Mouse (Mus musculus) hindbrain, embryonic 11.5 days (tissue): ENCODE results near the gene Ablim2. TPM values are rescaled to one million over a fixed set of nuclear protein-coding genes. Genes with fewer than 3 reads are reported as not detected.

Source experiments
- ATAC-seq: fragments of 200-750 bp; cut with Nextera tagmentation; 2 replicates; pipeline ENCODE4 v1.8.0; 2017; ENCODE audit warnings: mild to moderate bottlenecking, moderate TSS enrichment, moderate library complexity; ENCODE audit not compliant: low FRiP score
- DNase-seq: peaks from one replicate; pipeline ENCODE4 v3.0.0-alpha.2; 2015; ENCODE audit warnings: low spot score
- H3K27ac ChIP-seq: fragments of 300-500 bp; sonication (generic); 2 replicates; pipeline ENCODE4 v1.5.1; 2014; ENCODE audit warnings: mild to moderate bottlenecking, low read depth, low read length
- H3K27me3 ChIP-seq: fragments of 300-500 bp; sonication (generic); 2 replicates; pipeline ENCODE4 v1.6.1; 2014; ENCODE audit warnings: mild to moderate bottlenecking, low read length, moderate library complexity, mixed read lengths; ENCODE audit not compliant: control insufficient read depth, insufficient read depth
- H3K36me3 ChIP-seq: fragments of 300-500 bp; sonication (generic); 2 replicates; pipeline ENCODE4 v1.6.1; 2014; ENCODE audit warnings: mild to moderate bottlenecking, low read length, moderate library complexity, mixed read lengths; ENCODE audit not compliant: control insufficient read depth, insufficient read depth
- H3K4me1 ChIP-seq: fragments of 300-500 bp; sonication (generic); replicated peaks from 2 replicates; pipeline ENCODE4 v1.6.1; 2014; ENCODE audit warnings: low read length, mixed read lengths; ENCODE audit not compliant: control insufficient read depth, insufficient read depth
- H3K4me2 ChIP-seq: fragments of 300-500 bp; sonication (generic); replicated peaks from 2 replicates; pipeline ENCODE4 v1.6.1; 2014; ENCODE audit warnings: mild to moderate bottlenecking, low read depth, low read length
- H3K4me3 ChIP-seq: fragments of 300-500 bp; sonication (generic); 2 replicates; pipeline ENCODE4 v1.5.1; 2014; ENCODE audit warnings: low read depth, low read length
- H3K9ac ChIP-seq: fragments of 300-500 bp; sonication (generic); 2 replicates; pipeline ENCODE4 v1.6.1; 2014; ENCODE audit warnings: low read depth, low read length
- H3K9me3 ChIP-seq: fragments of 300-500 bp; sonication (generic); 2 replicates; pipeline ENCODE4 v1.6.1; 2016; ENCODE audit warnings: low read length; ENCODE audit not compliant: control insufficient read depth
- WGBS: fragments of 180-500 bp; shearing (Covaris S2); extraction: QIAGEN DNeasy Blood & Tissue Kit; methylation state at CpG from one replicate; pipeline ENCODE4 v1.1.7; 2014; 5-methylcytosine and 5-hydroxymethylcytosine counted together
- polyA plus RNA-seq: library from polyadenylated mRNA; unstranded; fragments of >200 nt; fragmentation: Nextera tagmentation; extraction: Ambion mirVana; gene quantifications from 2 replicates; pipeline ENCODE4 v1.2.1, GENCODE M21; 2014

The Ablim2 gene
- polyA plus RNA-seq, 1 experiment from 2014 or later, result 0.60 TPM

- peaks cover 25% of the 10 kb centered on the region for H3K27me3 ChIP-seq
- WGBS, result 72% methylated on average over 4 of the region's 4 CpGs
- no peak for ATAC-seq
Measured at GRCm38 (mm10) chr5:35756020-35756419, 1.7 kb upstream of the Ablim2 start.

GRCm38 (mm10) chr5:35756997-35757638, 562 bp upstream of the Ablim2 start:
- no peaks in the 10 kb centered on the region for H3K9me3 ChIP-seq
- no peaks in the 10 kb centered on the region for H3K36me3 ChIP-seq
- no peak overlapping the region; the same call in 1 of the 2 replicates for H3K9ac ChIP-seq
- H3K27me3 ChIP-seq, result peaks cover 25% of the 10 kb centered on the region
- no peak overlapping the region for H3K27ac ChIP-seq
- peak overlapping the region; percentile 98 for H3K4me2 ChIP-seq
- DNase-seq (peak; percentile 35), ATAC-seq (peak; percentile 56)
- H3K4me1 ChIP-seq, result no peaks in the 10 kb centered on the region; the same call in 1 of the 2 replicates
- H3K4me3 ChIP-seq, result peak overlapping the region; percentile 51
- 10% methylated on average over 26 of the region's 26 CpGs for WGBS

More at GRCm38 (mm10) chr5:35756020-35756419, 1.7 kb upstream of the Ablim2 start:
- no peaks in the 10 kb centered on the region for H3K36me3 ChIP-seq
- H3K9ac ChIP-seq, result no peak overlapping the region
- no peaks in the 10 kb centered on the region; the same call in 1 of the 2 replicates for H3K4me1 ChIP-seq
- no peak overlapping the region for H3K4me2 ChIP-seq
- no peak for DNase-seq
- H3K9me3 ChIP-seq, result no peaks in the 10 kb centered on the region
- no peak overlapping the region for H3K4me3 ChIP-seq
- H3K27ac ChIP-seq, result no peak overlapping the region

- H3K4me3 ChIP-seq, result peak overlapping the region; percentile 51
- no peak for DNase-seq
- H3K27ac ChIP-seq, result no peak overlapping the region
Measured at GRCm38 (mm10) chr5:35758081-35759053, 687 bp downstream of the Ablim2 start.

GRCm38 (mm10) chr5:35761323-35761722, 3.6 kb downstream of the Ablim2 start:
- Histone ChIP-seq H3K4me2 (no peak overlapping the region), H3K27ac (no peak overlapping the region), H3K36me3 (no peaks in the 10 kb centered on the region), H3K9ac (no peak overlapping the region), H3K9me3 (no peaks in the 10 kb centered on the region), H3K27me3 (peaks cover 25% of the 10 kb centered on the region), H3K4me1 (no peaks in the 10 kb centered on the region), H3K4me3 (no peak overlapping the region)
- ATAC-seq (no peak), DNase-seq (no peak)
- 72% methylated on average over 5 of the region's 5 CpGs for WGBS

More at GRCm38 (mm10) chr5:35758081-35759053, 687 bp downstream of the Ablim2 start:
- WGBS, result 2% methylated on average over 40 of the region's 40 CpGs
- Histone ChIP-seq H3K36me3 (no peaks in the 10 kb centered on the region), H3K27me3 (peaks cover 25% of the 10 kb centered on the region), H3K9ac (peak overlapping the region; percentile 60), H3K4me1 (no peaks in the 10 kb centered on the region; the same call in 1 of the 2 replicates), H3K9me3 (no peaks in the 10 kb centered on the region), H3K4me2 (peak overlapping the region; percentile 98)
- no peak; the same call in 1 of the 2 replicates for ATAC-seq

GRCm38 (mm10) chr5:35762388-35762787, 4.7 kb downstream of the Ablim2 start:
- Histone ChIP-seq H3K9ac (no peak overlapping the region), H3K4me3 (no peak overlapping the region), H3K4me2 (no peak overlapping the region), H3K4me1 (no peaks in the 10 kb centered on the region), H3K27ac (no peak overlapping the region), H3K9me3 (no peaks in the 10 kb centered on the region), H3K36me3 (no peaks in the 10 kb centered on the region), H3K27me3 (peaks cover 25% of the 10 kb centered on the region)
- DNase-seq (no peak), ATAC-seq (no peak)
- 74% methylated on average over 5 of the region's 5 CpGs for WGBS

- DNase-seq (no peak), ATAC-seq (no peak)
- Histone ChIP-seq H3K9ac (no peak overlapping the region), H3K27me3 (peaks cover 24% of the 10 kb centered on the region), H3K4me1 (no peaks in the 10 kb centered on the region), H3K27ac (no peak overlapping the region), H3K4me2 (no peak overlapping the region), H3K4me3 (no peak overlapping the region), H3K9me3 (no peaks in the 10 kb centered on the region), H3K36me3 (no peaks in the 10 kb centered on the region)
- 71% methylated on average over 10 of the region's 10 CpGs for WGBS
Measured at GRCm38 (mm10) chr5:35762850-35763249, 5.2 kb downstream of the Ablim2 start.

- Histone ChIP-seq H3K4me3 (no peak overlapping the region), H3K9ac (no peak overlapping the region), H3K9me3 (no peaks in the 10 kb centered on the region), H3K36me3 (no peaks in the 10 kb centered on the region), H3K27me3 (no peaks in the 10 kb centered on the region), H3K27ac (no peak overlapping the region), H3K4me2 (no peak overlapping the region), H3K4me1 (no peaks in the 10 kb centered on the region)
- ATAC-seq (no peak), DNase-seq (no peak)
- WGBS, result 88% methylated on average over 6 of the region's 6 CpGs
Measured at GRCm38 (mm10) chr5:35765909-35766308, 8.2 kb downstream of the Ablim2 start.

GRCm38 (mm10) chr5:35768525-35768924, 10.8 kb downstream of the Ablim2 start:
- H3K4me1 ChIP-seq, result no peaks in the 10 kb centered on the region
- no peak overlapping the region for H3K27ac ChIP-seq
- no peaks in the 10 kb centered on the region for H3K36me3 ChIP-seq
- H3K4me2 ChIP-seq, result no peak overlapping the region
- ATAC-seq (no peak), DNase-seq (no peak)
- no peak overlapping the region for H3K4me3 ChIP-seq
- whole genome bisulfite sequencing, result 71% methylated on average over 3 of the region's 3 CpGs
- H3K9me3 ChIP-seq, result no peaks in the 10 kb centered on the region
- H3K9ac ChIP-seq, result no peak overlapping the region
- H3K27me3 ChIP-seq, result no peaks in the 10 kb centered on the region
